Mouse (Mus musculus) ES-E14 (cell line): ENCODE measurements around the gene Dnajc7.

ENCODE experiments used
- HCFC1 ChIP-seq: IDR thresholded peaks from 2 replicates; pipeline ENCODE4 v1.6.1; 2012; ENCODE audit warnings: low read length, inconsistent platforms, borderline replicate concordance; ENCODE audit not compliant: insufficient read depth
- MAFK ChIP-seq: IDR thresholded peaks from 2 replicates; pipeline ENCODE4 v1.6.1; 2014; ENCODE audit warnings: mild to moderate bottlenecking, low read depth, low read length, inconsistent platforms; ENCODE audit not compliant: insufficient read depth
- ZC3H11A ChIP-seq: IDR thresholded peaks from 2 replicates; pipeline ENCODE4 v1.6.1; 2012; ENCODE audit warnings: low read depth, mild to moderate bottlenecking, inconsistent platforms, low read length, borderline replicate concordance
- ZNF384 ChIP-seq: IDR thresholded peaks from 2 replicates; pipeline ENCODE4 v1.6.1; 2012; ENCODE audit warnings: low read depth, low read length, inconsistent platforms

GRCm38 (mm10) chr11:100549466-100549865 lies 70.5 kb downstream of the Dnajc7 start:
- no peak for TF ChIP-seq ZC3H11A
- TF ChIP-seq HCFC1 = no peak
- TF ChIP-seq ZNF384 = no peak
- no peak for TF ChIP-seq MAFK
